Mouse (Mus musculus): ENCODE measurements around the gene Trdmt1.

DNA sequence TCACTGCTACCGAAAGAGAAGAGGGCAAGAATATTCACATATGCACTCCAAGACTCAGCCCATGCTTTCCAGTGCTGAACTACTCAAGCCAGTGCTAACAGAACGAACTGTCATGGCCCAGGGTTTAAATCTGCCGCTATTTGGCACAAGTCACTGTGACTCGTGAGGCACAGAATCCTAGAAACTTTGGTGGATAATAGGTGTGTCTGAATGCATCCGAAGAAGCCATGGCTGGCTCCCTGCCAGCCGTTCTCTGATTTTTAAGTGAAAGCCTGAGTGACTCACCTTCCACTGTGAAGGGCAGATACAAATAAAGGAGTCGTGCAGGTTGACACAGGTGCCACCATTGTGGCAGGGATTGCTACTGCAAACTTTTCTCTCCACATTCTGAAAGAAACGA, 58.0 kb downstream of the Trdmt1 start:
- TF ChIP-seq CTCF (IDR thresholded peaks at IDR 0.05; ENCODE audit: control insufficient read depth, insufficient read depth, low read length), result no peak
- TF ChIP-seq POLR2A (IDR thresholded peaks at IDR 0.05; ENCODE audit: borderline replicate concordance, control insufficient read depth, low read depth, low read length), result no peak

All from bone marrow, adult 2 months (tissue).